Mouse (Mus musculus): Measurements from ENCODE around the gene Asb18. TPM values are rescaled to one million over a fixed set of nuclear protein-coding genes. Genes with fewer than 3 reads are reported as not detected.
A peak's percentile ranks its signal among the peaks of the same experiment; 100 is the strongest.

Gene Asb18
- polyA plus RNA-seq, 1 experiment from 2014 or later = not detected

- 4% methylated on average over 15 of the region's 15 CpGs for WGBS
- Histone ChIP-seq H3K4me2 (ENCODE audit: low read length) (peak overlapping the region; percentile 36), H3K36me3 (ENCODE audit: control insufficient read depth, insufficient read depth, low read length) (no peaks in the 10 kb centered on the region), H3K9me3 (ENCODE audit: control insufficient read depth, low read length) (no peaks in the 10 kb centered on the region), H3K4me3 (ENCODE audit: low read depth, low read length) (peak overlapping the region; percentile 25), H3K4me1 (replicated peaks; ENCODE audit: control insufficient read depth, insufficient read depth, low read length) (peaks cover 3% of the 10 kb centered on the region; the same call in 1 of the 2 replicates), H3K27ac (ENCODE audit: low read depth) (no peak overlapping the region), H3K9ac (ENCODE audit: low read length) (no peak overlapping the region), H3K27me3 (replicated peaks; ENCODE audit: control insufficient read depth, insufficient read depth, low read length) (peaks cover 76% of the 10 kb centered on the region)
- ATAC-seq (replicated peaks; ENCODE audit: low FRiP score, low TSS enrichment, low read depth) = no peak
- no peak for DNase-seq (ENCODE audit: low spot score)
Measured at GRCm38 (mm10) chr1:89942395-89942976, 72.0 kb downstream of the Asb18 start.

DNA sequence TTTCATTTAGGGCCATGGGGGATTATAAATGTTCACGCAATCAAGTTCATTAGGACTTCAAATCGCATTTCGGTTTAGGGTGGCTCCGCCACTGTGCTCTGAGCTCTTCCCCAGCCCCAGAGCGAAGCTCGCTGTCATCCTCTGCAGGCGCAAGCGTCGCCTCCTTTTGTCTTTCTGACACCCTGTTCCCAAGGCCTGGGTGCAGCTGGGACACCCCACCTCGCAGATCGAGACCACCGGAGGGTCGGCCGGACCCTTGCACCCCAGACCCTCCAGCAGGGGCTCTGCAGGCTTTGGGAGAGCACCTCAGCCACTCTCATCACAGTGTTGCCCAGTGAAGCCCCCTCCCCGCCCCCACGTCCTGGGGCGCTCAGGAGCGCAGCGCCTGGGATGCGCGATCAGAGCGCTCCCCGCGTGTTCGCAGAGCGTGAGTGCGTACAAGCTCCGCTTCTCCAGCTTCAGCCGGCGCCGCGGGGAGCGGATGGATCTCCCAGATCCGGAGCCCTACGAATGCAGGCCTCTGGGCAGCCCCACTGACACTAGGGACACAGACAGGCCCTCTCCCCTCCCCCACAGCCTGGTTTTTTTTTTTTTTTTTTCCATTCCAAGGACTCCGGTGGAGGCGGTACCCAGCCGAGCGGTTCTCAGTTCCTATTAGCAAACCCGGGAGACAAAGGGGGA lies 72.6 kb downstream of the Asb18 start:
- Histone ChIP-seq H3K27ac (ENCODE audit: low read depth) (no peak overlapping the region), H3K27me3 (replicated peaks; ENCODE audit: control insufficient read depth, insufficient read depth, low read length) (peaks cover 83% of the 10 kb centered on the region), H3K36me3 (ENCODE audit: control insufficient read depth, insufficient read depth, low read length) (no peaks in the 10 kb centered on the region), H3K9me3 (ENCODE audit: control insufficient read depth, low read length) (no peaks in the 10 kb centered on the region), H3K4me1 (replicated peaks; ENCODE audit: control insufficient read depth, insufficient read depth, low read length) (peaks cover 3% of the 10 kb centered on the region; the same call in 1 of the 2 replicates), H3K4me3 (ENCODE audit: low read depth, low read length) (peak overlapping the region; percentile 25), H3K9ac (ENCODE audit: low read length) (no peak overlapping the region), H3K4me2 (ENCODE audit: low read length) (peak overlapping the region; percentile 36)
- no peak for ATAC-seq (replicated peaks; ENCODE audit: low FRiP score, low TSS enrichment, low read depth)
- DNase-seq (ENCODE audit: low spot score) = no peak
- WGBS = 2% methylated on average over 40 of the region's 40 CpGs

- Histone ChIP-seq H3K4me2 (ENCODE audit: low read length) (no peak overlapping the region), H3K27me3 (replicated peaks; ENCODE audit: control insufficient read depth, insufficient read depth, low read length) (peaks cover 91% of the 10 kb centered on the region), H3K9ac (ENCODE audit: low read length) (no peak overlapping the region), H3K4me3 (ENCODE audit: low read depth, low read length) (no peak overlapping the region), H3K4me1 (replicated peaks; ENCODE audit: control insufficient read depth, insufficient read depth, low read length) (peaks cover 3% of the 10 kb centered on the region; the same call in 1 of the 2 replicates), H3K27ac (ENCODE audit: low read depth) (no peak overlapping the region), H3K36me3 (ENCODE audit: control insufficient read depth, insufficient read depth, low read length) (no peaks in the 10 kb centered on the region), H3K9me3 (ENCODE audit: control insufficient read depth, low read length) (no peaks in the 10 kb centered on the region)
- no peak for ATAC-seq (replicated peaks; ENCODE audit: low FRiP score, low TSS enrichment, low read depth)
- 19% methylated on average over 15 of the region's 15 CpGs for WGBS
- no peak for DNase-seq (ENCODE audit: low spot score)
Measured at GRCm38 (mm10) chr1:89940961-89941524, 73.4 kb downstream of the Asb18 start.

- H3K36me3 ChIP-seq (ENCODE audit: control insufficient read depth, insufficient read depth, low read length) = no peaks in the 10 kb centered on the region
- ATAC-seq (replicated peaks; ENCODE audit: low FRiP score, low TSS enrichment, low read depth) (peak; percentile 59), DNase-seq (ENCODE audit: low spot score) (peak; percentile 96)
- H3K4me3 ChIP-seq (ENCODE audit: low read depth, low read length) = 0 out of 2 replicates have a peak overlapping the region, but pooled peaks have one; percentile 10
- no peaks in the 10 kb centered on the region for H3K9me3 ChIP-seq (ENCODE audit: control insufficient read depth, low read length)
- H3K27me3 ChIP-seq (replicated peaks; ENCODE audit: control insufficient read depth, insufficient read depth, low read length) = peaks cover 93% of the 10 kb centered on the region
- H3K4me2 ChIP-seq (ENCODE audit: low read length) = peak overlapping the region; percentile 40
- H3K27ac ChIP-seq (ENCODE audit: low read depth) = no peak overlapping the region
- 3% methylated on average over 34 of the region's 34 CpGs for WGBS
- no peak overlapping the region for H3K9ac ChIP-seq (ENCODE audit: low read length)
- peaks cover 3% of the 10 kb centered on the region; the same call in 1 of the 2 replicates for H3K4me1 ChIP-seq (replicated peaks; ENCODE audit: control insufficient read depth, insufficient read depth, low read length)
Measured at GRCm38 (mm10) chr1:89939981-89940726, 74.3 kb downstream of the Asb18 start.

- no peaks in the 10 kb centered on the region for H3K9me3 ChIP-seq (ENCODE audit: control insufficient read depth, low read length)
- H3K4me1 ChIP-seq (replicated peaks; ENCODE audit: control insufficient read depth, insufficient read depth, low read length) = peaks cover 3% of the 10 kb centered on the region; the same call in 1 of the 2 replicates
- no peak overlapping the region for H3K27ac ChIP-seq (ENCODE audit: low read depth)
- H3K36me3 ChIP-seq (ENCODE audit: control insufficient read depth, insufficient read depth, low read length) = no peaks in the 10 kb centered on the region
- no peak for ATAC-seq (replicated peaks; ENCODE audit: low FRiP score, low TSS enrichment, low read depth)
- no peak for DNase-seq (ENCODE audit: low spot score)
- no peak overlapping the region for H3K4me3 ChIP-seq (ENCODE audit: low read depth, low read length)
- H3K27me3 ChIP-seq (replicated peaks; ENCODE audit: control insufficient read depth, insufficient read depth, low read length) = peaks cover 95% of the 10 kb centered on the region
- no peak overlapping the region for H3K4me2 ChIP-seq (ENCODE audit: low read length)
- 30% methylated on average over 16 of the region's 16 CpGs for WGBS
- no peak overlapping the region for H3K9ac ChIP-seq (ENCODE audit: low read length)
Measured at GRCm38 (mm10) chr1:89939596-89939960, 74.9 kb downstream of the Asb18 start.

- no peak overlapping the region for H3K4me2 ChIP-seq (ENCODE audit: low read length)
- 34% methylated on average over 16 of the region's 16 CpGs for WGBS
- no peak for DNase-seq (ENCODE audit: low spot score)
- peaks cover 3% of the 10 kb centered on the region; the same call in 1 of the 2 replicates for H3K4me1 ChIP-seq (replicated peaks; ENCODE audit: control insufficient read depth, insufficient read depth, low read length)
- no peak overlapping the region for H3K9ac ChIP-seq (ENCODE audit: low read length)
- H3K4me3 ChIP-seq (ENCODE audit: low read depth, low read length) = no peak overlapping the region
- no peak overlapping the region for H3K27ac ChIP-seq (ENCODE audit: low read depth)
- H3K27me3 ChIP-seq (replicated peaks; ENCODE audit: control insufficient read depth, insufficient read depth, low read length) = peaks cover 99% of the 10 kb centered on the region
- no peaks in the 10 kb centered on the region for H3K36me3 ChIP-seq (ENCODE audit: control insufficient read depth, insufficient read depth, low read length)
- no peak for ATAC-seq (replicated peaks; ENCODE audit: low FRiP score, low TSS enrichment, low read depth)
- H3K9me3 ChIP-seq (ENCODE audit: control insufficient read depth, low read length) = no peaks in the 10 kb centered on the region
Measured at GRCm38 (mm10) chr1:89938884-89939595, 75.4 kb downstream of the Asb18 start.

DNA sequence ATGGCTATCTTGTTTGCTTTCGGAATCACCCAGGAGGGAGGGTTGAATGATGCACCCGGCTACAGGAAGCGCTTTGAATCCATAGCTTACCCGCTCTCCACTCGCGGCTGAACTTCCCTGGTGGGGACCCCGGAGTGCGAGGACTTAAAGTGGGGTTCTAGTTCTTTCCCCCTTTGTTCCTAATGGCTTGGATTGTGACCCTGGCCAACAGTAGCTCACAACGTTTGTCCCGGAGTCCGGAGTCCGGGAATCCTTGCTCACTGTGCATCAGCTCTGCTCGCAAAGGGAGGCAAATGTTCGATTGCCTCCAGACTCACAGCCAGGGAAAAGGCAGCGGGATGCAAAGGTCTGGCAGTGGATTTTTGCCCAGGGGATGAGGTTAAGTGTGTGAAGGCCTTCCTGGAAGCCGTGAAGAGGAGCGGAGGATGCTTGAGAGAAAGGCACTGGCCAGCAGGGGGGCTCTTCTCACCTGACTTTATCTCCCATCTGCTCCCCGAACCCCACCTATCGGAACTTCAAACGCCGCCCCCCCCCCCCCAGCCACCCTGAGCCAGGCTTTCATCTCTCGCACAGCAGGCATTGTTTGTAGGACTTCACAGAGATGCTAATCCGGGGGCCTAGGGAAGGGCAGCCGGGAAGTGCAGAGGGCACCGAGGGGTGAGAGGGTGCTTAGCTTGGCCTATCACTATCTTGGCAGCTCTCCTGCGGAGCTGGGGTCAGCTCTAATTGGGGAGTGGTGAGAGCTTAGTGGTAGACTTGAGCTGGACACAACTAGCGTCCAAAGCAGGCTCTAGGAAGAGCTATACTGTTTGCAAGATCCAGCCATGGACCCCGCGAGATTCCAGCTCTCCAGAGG lies 78.7 kb downstream of the Asb18 start:
- ATAC-seq (replicated peaks; ENCODE audit: low FRiP score, low TSS enrichment, low read depth) (no peak), DNase-seq (ENCODE audit: low spot score) (no peak)
- Histone ChIP-seq H3K9me3 (ENCODE audit: control insufficient read depth, low read length) (no peaks in the 10 kb centered on the region), H3K4me3 (ENCODE audit: low read depth, low read length) (no peak overlapping the region), H3K27ac (ENCODE audit: low read depth) (no peak overlapping the region), H3K4me2 (ENCODE audit: low read length) (no peak overlapping the region), H3K9ac (ENCODE audit: low read length) (no peak overlapping the region), H3K4me1 (replicated peaks; ENCODE audit: control insufficient read depth, insufficient read depth, low read length) (peaks cover 3% of the 10 kb centered on the region), H3K36me3 (ENCODE audit: control insufficient read depth, insufficient read depth, low read length) (no peaks in the 10 kb centered on the region), H3K27me3 (replicated peaks; ENCODE audit: control insufficient read depth, insufficient read depth, low read length) (peaks cover 99% of the 10 kb centered on the region)
- WGBS = 2% methylated on average over 29 of the region's 29 CpGs
